Mouse (Mus musculus) gastrocnemius, postnatal 10 days (tissue): ENCODE data around the gene Agps. TPM values are rescaled to one million over a fixed set of nuclear protein-coding genes. Genes with fewer than 3 reads are reported as not detected.
A peak's percentile ranks its signal among the peaks of the same experiment; 100 is the strongest.

Experiments used
- DNase-seq: peaks from one replicate; pipeline ENCODE4 v3.0.0; 2021; ENCODE audit warnings: mixed read lengths
- total RNA-seq, 2 experiments: library from RNA; stranded (reverse); gene quantifications; 2 replicates each; pipeline ENCODE4 v1.2.3; 2021

Agps gene
- total RNA-seq, 2 experiments from 2014 or later: 27.5 to 30.3 TPM

GRCm38 (mm10) chr2:75828931-75829610, 2.9 kb upstream of the Agps start:
- DNase-seq: no peak

GRCm38 (mm10) chr2:75830233-75830632, 1.7 kb upstream of the Agps start:
- no peak for DNase-seq

- no peak for DNase-seq
Measured at GRCm38 (mm10) chr2:75832781-75833180, 804 bp downstream of the Agps start.

- DNase-seq: no peak
Measured at GRCm38 (mm10) chr2:75834492-75834891, 2.5 kb downstream of the Agps start.

GRCm38 (mm10) chr2:75842302-75842701, 10.3 kb downstream of the Agps start:
- no peak for DNase-seq

- no peak for DNase-seq
Measured at GRCm38 (mm10) chr2:75847708-75848107, 15.7 kb downstream of the Agps start.

- DNase-seq: no peak
Measured at GRCm38 (mm10) chr2:75852483-75852882, 20.5 kb downstream of the Agps start.

GRCm38 (mm10) chr2:75854136-75854535, 22.2 kb downstream of the Agps start:
- DNase-seq: no peak

- no peak for DNase-seq
Measured at GRCm38 (mm10) chr2:75861115-75861514, 29.1 kb downstream of the Agps start.

- no peak for DNase-seq
Measured at GRCm38 (mm10) chr2:75869604-75870003, 37.6 kb downstream of the Agps start.

GRCm38 (mm10) chr2:75874008-75874559, 42.1 kb downstream of the Agps start:
- no peak for DNase-seq

- DNase-seq: no peak
Measured at GRCm38 (mm10) chr2:75879791-75880190, 47.8 kb downstream of the Agps start.

- DNase-seq: peak; percentile 70
Measured at GRCm38 (mm10) chr2:75883543-75883942, 51.6 kb downstream of the Agps start.

- DNase-seq: no peak
Measured at GRCm38 (mm10) chr2:75891981-75892380, 60.0 kb downstream of the Agps start.

- no peak for DNase-seq
Measured at GRCm38 (mm10) chr2:75895711-75896110, 63.7 kb downstream of the Agps start.

GRCm38 (mm10) chr2:75900281-75900680, 68.3 kb downstream of the Agps start:
- DNase-seq: no peak

- DNase-seq: no peak
Measured at GRCm38 (mm10) chr2:75901869-75902268, 69.9 kb downstream of the Agps start.

- no peak for DNase-seq
Measured at GRCm38 (mm10) chr2:75907142-75907541, 75.2 kb downstream of the Agps start.

GRCm38 (mm10) chr2:75915040-75915439, 83.1 kb downstream of the Agps start:
- DNase-seq: no peak

- DNase-seq: no peak
Measured at GRCm38 (mm10) chr2:75923807-75924340, 91.9 kb downstream of the Agps start.

- no peak for DNase-seq
Measured at GRCm38 (mm10) chr2:75926061-75926460, 94.1 kb downstream of the Agps start.

- no peak for DNase-seq
Measured at GRCm38 (mm10) chr2:75928011-75928410, 96.0 kb downstream of the Agps start.

- DNase-seq: no peak
Measured at GRCm38 (mm10) chr2:75929141-75929540, 97.2 kb downstream of the Agps start.
